ENCODE assay signal across 17 mouse cellular contexts in the genomic region with DNA sequence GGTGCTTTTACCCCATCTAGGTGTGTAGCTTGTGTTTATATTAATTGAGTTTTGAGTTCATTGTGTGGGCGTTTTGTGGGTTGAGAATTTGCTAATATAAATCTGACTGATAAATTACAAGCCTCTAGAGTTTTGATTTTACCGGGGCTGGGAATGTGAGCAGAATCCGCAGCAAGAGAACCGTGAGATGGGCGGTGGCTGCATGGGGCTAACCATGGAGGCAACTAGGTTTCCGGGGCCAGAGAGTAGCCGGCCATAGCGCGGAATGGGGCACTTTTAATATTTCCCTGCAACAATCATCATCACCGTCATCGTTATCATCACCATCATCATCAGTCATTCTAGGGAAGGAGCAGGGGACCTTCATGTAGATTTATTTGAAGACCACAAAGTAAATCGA. TPM values are rescaled to one million over a fixed set of nuclear protein-coding genes. Genes with fewer than 3 reads are reported as not detected.
"Had no signal": no experiment of that assay in that cellular context is flagged by ENCODE, and none has a peak within 500 bp of the region (broad histone marks: within the 10 kb centered on the region; RNA-seq: fewer than 3 reads in every experiment).

No protein-coding gene starts in this region.

- H3K9me3 ChIP-seq: liver, embryonic 13.5 days; liver, embryonic 15.5 days; lung, embryonic 15.5 days; midbrain, embryonic 13.5 days; midbrain, embryonic 15.5 days; neural tube, embryonic 12.5 days had no signal

- H3K27me3 ChIP-seq: liver, embryonic 13.5 days; liver, embryonic 15.5 days; lung, embryonic 15.5 days; midbrain, embryonic 13.5 days; midbrain, embryonic 15.5 days; neural tube, embryonic 12.5 days had no signal

- H3K4me3 ChIP-seq: liver, embryonic 13.5 days; liver, embryonic 15.5 days; lung, embryonic 15.5 days; megakaryocyte, embryonic 14.5 days; midbrain, embryonic 13.5 days; midbrain, embryonic 15.5 days; neural tube, embryonic 12.5 days had no signal

- H3K9ac ChIP-seq: liver, embryonic 13.5 days; liver, embryonic 15.5 days; liver, postnatal 0 days; lung, embryonic 15.5 days; midbrain, embryonic 13.5 days; midbrain, embryonic 15.5 days; neural tube, embryonic 12.5 days had no signal

- H3K36me3 ChIP-seq: liver, embryonic 13.5 days; liver, embryonic 15.5 days; lung, embryonic 15.5 days; midbrain, embryonic 15.5 days; neural tube, embryonic 12.5 days had no signal

- H3K27ac ChIP-seq: liver, embryonic 13.5 days; liver, embryonic 15.5 days; lung, embryonic 15.5 days; macrophage; midbrain, embryonic 13.5 days; midbrain, embryonic 15.5 days; neural tube, embryonic 12.5 days had no signal

- DNase-seq: liver, embryonic 13.5 days; lung, adult 2 months; lung, postnatal 14 days; lung, postnatal 36 days; right cerebral cortex, postnatal 25 days; right cerebral cortex, postnatal 4 days; spleen, adult 18-20 months; thymus, adult 2 months; thymus, postnatal 25 days had no signal

- H3K4me1 ChIP-seq: liver, embryonic 13.5 days; liver, embryonic 15.5 days; lung, embryonic 15.5 days; midbrain, embryonic 13.5 days; midbrain, embryonic 15.5 days; neural tube, embryonic 12.5 days had no signal

RNA-seq across cellular contexts. Expression of gene Scml4, which starts 59.6 kb away (rescaled TPM):
- polyA plus RNA-seq: macrophage had no signal
